Mouse (Mus musculus) lung, adult 2 months (tissue): Measurements from ENCODE around the gene Tbc1d2.

ENCODE experiments used
- CTCF ChIP-seq: fragments of 200-500 bp; IDR thresholded peaks from 2 replicates; pipeline ENCODE4 v1.5.1; 2011; ENCODE audit warnings: mild to moderate bottlenecking, low read length, control low read depth; ENCODE audit not compliant: insufficient read depth
- POLR2A ChIP-seq: fragments of 200-500 bp; IDR thresholded peaks from 2 replicates; pipeline ENCODE4 v1.6.1; 2011; ENCODE audit warnings: low read depth, mild to moderate bottlenecking, control low read depth, low read length, borderline replicate concordance; ENCODE audit errors: extremely low read depth

DNA sequence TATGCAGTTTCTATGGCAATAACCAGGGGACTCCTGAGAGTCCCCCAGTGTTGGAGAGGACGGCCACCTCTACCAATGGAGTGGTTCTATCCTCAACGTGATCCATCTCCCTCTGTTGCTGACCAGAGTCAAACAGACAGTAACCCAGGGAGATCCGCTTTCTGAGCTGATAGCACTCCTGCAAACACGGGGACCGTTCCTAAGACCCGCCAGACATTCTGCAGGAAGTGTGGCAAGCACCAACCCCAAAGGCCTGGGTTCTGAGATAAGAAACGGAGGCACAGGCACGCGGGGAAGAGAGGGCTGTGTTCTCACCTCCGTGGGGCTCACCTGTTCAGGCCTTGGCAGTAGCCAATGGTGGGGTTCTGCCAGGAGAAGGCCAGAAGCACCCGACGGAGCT is 36.4 kb downstream of the Tbc1d2 start:
- TF ChIP-seq POLR2A (no peak), CTCF (no peak)
